Mouse (Mus musculus) kidney, adult 2 months (tissue): Measurements from ENCODE around the gene D630023F18Rik. TPM values are rescaled to one million over a fixed set of nuclear protein-coding genes. Genes with fewer than 3 reads are reported as not detected.
A peak's percentile ranks its signal among the peaks of the same experiment; 100 is the strongest.

Source experiments
- DNase-seq: peaks from one replicate; pipeline ENCODE4 v3.0.0; 2021
- H3K27ac ChIP-seq: fragments of 200-500 bp; 2 replicates; pipeline ENCODE4 v1.5.1; 2012; ENCODE audit warnings: low read depth, low read length, control low read depth, inconsistent platforms; ENCODE audit not compliant: insufficient read depth
- H3K27me3 ChIP-seq: fragments of 200-500 bp; replicated peaks from 2 replicates; pipeline ENCODE4 v1.6.1; 2012; ENCODE audit warnings: mild to moderate bottlenecking, moderate library complexity, low read length, inconsistent platforms; ENCODE audit not compliant: control insufficient read depth, insufficient read depth
- H3K36me3 ChIP-seq: fragments of 200-500 bp; 2 replicates; pipeline ENCODE4 v1.6.1; 2012; ENCODE audit warnings: mild to moderate bottlenecking, moderate library complexity, low read length, inconsistent platforms; ENCODE audit not compliant: control insufficient read depth, insufficient read depth
- H3K4me1 ChIP-seq: fragments of 200-500 bp; 2 replicates; pipeline ENCODE4 v1.6.1; 2011; ENCODE audit warnings: low read length; ENCODE audit not compliant: control insufficient read depth, insufficient read depth
- H3K4me3 ChIP-seq: fragments of 200-500 bp; 2 replicates; pipeline ENCODE4 v1.5.1; 2011; ENCODE audit warnings: mild to moderate bottlenecking, low read depth, low read length, control low read depth; ENCODE audit not compliant: insufficient read depth
- CTCF ChIP-seq: fragments of 200-500 bp; conservative IDR thresholded peaks from 2 replicates; pipeline ENCODE4 v1.5.1; 2011; ENCODE audit warnings: low read depth, mild to moderate bottlenecking, control low read depth, low read length, moderate library complexity, mixed read lengths; ENCODE audit not compliant: insufficient read depth, insufficient read length
- POLR2A ChIP-seq: fragments of 200-500 bp; IDR thresholded peaks from one replicate; pipeline ENCODE4 v1.6.1; 2011; ENCODE audit warnings: low read depth, low read length, control low read depth
- WGBS: fragments of 180-500 bp; shearing (Covaris S2); methylation state at CpG from one replicate; pipeline ENCODE4 v1.1.7; 2018; 5-methylcytosine and 5-hydroxymethylcytosine counted together
- polyA plus RNA-seq: library from polyadenylated mRNA; depleted of rRNA; stranded (reverse); fragments of >200 nt; gene quantifications from 2 replicates; pipeline ENCODE4 v1.2.3, GENCODE M21; 2012

D630023F18Rik gene
- polyA plus RNA-seq, 1 experiment, result 85.6 TPM

GRCm38 (mm10) chr1:65154814-65155213 lies 31.8 kb upstream of the D630023F18Rik start:
- no peak for TF ChIP-seq POLR2A
- no peak for TF ChIP-seq CTCF
- H3K27me3 ChIP-seq, result no peaks in the 10 kb centered on the region
- H3K4me3 ChIP-seq, result no peak overlapping the region
- peak; percentile 94 for DNase-seq
- H3K4me1 ChIP-seq, result peaks cover 7% of the 10 kb centered on the region; the same call in 1 of the 2 replicates
- H3K27ac ChIP-seq, result peak overlapping the region; percentile 77
- peaks cover 5% of the 10 kb centered on the region for H3K36me3 ChIP-seq

GRCm38 (mm10) chr1:65147971-65148370 lies 25.0 kb upstream of the D630023F18Rik start:
- Histone ChIP-seq H3K4me3 (no peak overlapping the region), H3K36me3 (no peaks in the 10 kb centered on the region), H3K27ac (peak overlapping the region; percentile 95), H3K27me3 (no peaks in the 10 kb centered on the region), H3K4me1 (peaks cover 5% of the 10 kb centered on the region)
- WGBS, result 46% methylated on average over 3 of the region's 3 CpGs
- TF ChIP-seq POLR2A (no peak), CTCF (no peak)
- DNase-seq, result peak; percentile 40

DNA sequence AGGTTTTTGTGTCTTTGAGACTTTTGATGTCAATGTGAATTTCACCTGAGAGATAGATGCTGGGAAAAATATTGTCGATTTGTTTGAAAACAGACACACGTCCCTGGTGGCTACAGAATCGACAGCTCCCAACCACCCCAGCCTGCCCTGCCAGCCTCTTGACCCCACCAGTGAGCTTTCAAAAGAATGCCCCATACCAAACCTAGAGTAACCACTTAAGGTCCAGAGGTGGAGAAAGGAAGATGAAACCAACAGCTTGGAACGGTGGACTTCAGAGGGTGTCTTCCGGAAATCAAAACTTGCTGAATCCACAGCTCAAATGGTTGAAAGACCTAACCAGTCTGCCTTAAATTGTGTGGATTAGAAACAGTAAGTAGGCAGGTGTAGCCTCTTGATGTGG lies 24.3 kb upstream of the D630023F18Rik start:
- H3K27ac ChIP-seq, result peak overlapping the region; percentile 95
- no peaks in the 10 kb centered on the region for H3K36me3 ChIP-seq
- no peak overlapping the region for H3K4me3 ChIP-seq
- no peaks in the 10 kb centered on the region for H3K27me3 ChIP-seq
- peak; percentile 76 for DNase-seq
- H3K4me1 ChIP-seq, result peaks cover 5% of the 10 kb centered on the region
- TF ChIP-seq POLR2A (no peak), CTCF (no peak)
- 69% methylated on average over 5 of the region's 5 CpGs for WGBS

GRCm38 (mm10) chr1:65146601-65147000 lies 23.6 kb upstream of the D630023F18Rik start:
- Histone ChIP-seq H3K27me3 (no peaks in the 10 kb centered on the region), H3K4me3 (no peak overlapping the region), H3K4me1 (peaks cover 5% of the 10 kb centered on the region), H3K27ac (peak overlapping the region; percentile 95), H3K36me3 (no peaks in the 10 kb centered on the region)
- TF ChIP-seq CTCF (no peak), POLR2A (no peak)
- 36% methylated on average over 2 of the region's 2 CpGs for WGBS
- DNase-seq, result peak; percentile 31

DNA sequence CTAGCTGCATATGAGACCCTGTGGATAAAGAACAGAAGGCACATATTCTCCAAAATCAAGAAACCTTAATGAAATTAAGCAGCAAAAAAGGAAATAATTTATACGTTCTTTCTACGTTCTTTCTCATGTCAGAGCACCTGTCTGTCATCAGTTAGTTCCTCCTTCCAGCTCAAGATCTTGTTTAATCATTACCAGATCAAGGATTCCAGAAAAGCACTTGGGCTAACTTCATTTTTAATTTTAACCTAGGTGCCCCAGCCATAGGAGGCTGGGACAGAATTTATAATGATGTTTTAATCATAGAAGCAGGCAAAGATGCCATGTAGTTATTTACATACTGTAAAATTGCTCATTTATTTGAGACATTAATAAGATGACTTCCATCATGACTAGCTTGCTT lies 21.8 kb upstream of the D630023F18Rik start:
- TF ChIP-seq POLR2A, result no peak
- TF ChIP-seq CTCF, result no peak
- Histone ChIP-seq H3K27me3 (no peaks in the 10 kb centered on the region), H3K4me1 (peaks cover 5% of the 10 kb centered on the region), H3K4me3 (no peak overlapping the region), H3K36me3 (no peaks in the 10 kb centered on the region), H3K27ac (no peak overlapping the region)
- WGBS, result 34% methylated on average over 2 of the region's 2 CpGs
- DNase-seq, result peak; percentile 68

DNA sequence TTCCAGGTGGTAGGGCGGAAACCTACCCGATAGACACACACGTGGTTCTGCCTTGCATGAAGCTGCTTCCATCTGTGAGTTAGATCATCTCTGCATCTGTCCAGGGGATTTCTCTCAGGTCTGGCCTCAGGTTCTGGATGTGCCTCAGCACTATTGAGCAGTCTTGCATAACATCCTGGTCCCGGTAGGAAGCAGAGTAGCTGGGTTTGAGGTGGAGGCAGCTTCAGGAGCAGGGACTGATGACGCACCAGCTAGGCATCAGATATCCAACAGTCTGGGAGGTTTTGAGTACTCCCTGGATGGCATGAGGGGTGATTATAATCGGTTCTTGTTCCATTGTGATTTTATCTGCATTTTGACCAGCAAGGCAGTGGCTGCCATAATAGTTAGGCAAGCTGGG lies 14.5 kb upstream of the D630023F18Rik start:
- Histone ChIP-seq H3K27me3 (no peaks in the 10 kb centered on the region), H3K27ac (no peak overlapping the region), H3K4me3 (no peak overlapping the region), H3K4me1 (peaks cover 2% of the 10 kb centered on the region; the same call in 1 of the 2 replicates), H3K36me3 (no peaks in the 10 kb centered on the region)
- TF ChIP-seq CTCF (no peak), POLR2A (no peak)
- no peak for DNase-seq
- WGBS, result 69% methylated on average over 6 of the region's 6 CpGs

- DNase-seq, result no peak
- H3K27me3 ChIP-seq, result no peaks in the 10 kb centered on the region
- H3K27ac ChIP-seq, result no peak overlapping the region
- no peaks in the 10 kb centered on the region for H3K36me3 ChIP-seq
- H3K4me1 ChIP-seq, result peaks cover 8% of the 10 kb centered on the region; the same call in 1 of the 2 replicates
- H3K4me3 ChIP-seq, result no peak overlapping the region
- 84% methylated on average over 1 of the region's 1 CpGs for WGBS
- TF ChIP-seq POLR2A (no peak), CTCF (no peak)
Measured at GRCm38 (mm10) chr1:65132833-65133232, 9.8 kb upstream of the D630023F18Rik start.

DNA sequence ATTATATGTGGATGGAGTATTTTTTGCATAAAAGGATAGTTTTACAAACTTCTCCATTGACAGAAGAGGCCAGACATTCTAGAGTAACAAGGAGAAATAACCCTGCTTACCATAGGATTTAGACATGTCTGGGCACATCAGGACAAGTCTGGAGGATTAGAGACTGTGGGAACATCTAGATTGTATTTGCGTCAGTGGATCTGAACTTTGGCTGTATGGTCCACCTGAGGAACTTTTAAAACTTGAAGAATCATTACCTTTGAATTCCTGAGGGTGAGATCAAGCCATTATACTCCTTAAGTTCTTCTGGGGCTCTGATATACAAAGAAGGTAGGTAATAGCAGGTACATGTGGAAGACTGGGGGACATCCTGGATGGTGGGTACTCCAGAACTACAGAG lies 8.7 kb upstream of the D630023F18Rik start:
- 51% methylated on average over 1 of the region's 1 CpGs for WGBS

More for the DNA sequence above, 8.7 kb upstream of the D630023F18Rik start:
- H3K27ac ChIP-seq, result peak overlapping the region; percentile 67; the same call in 1 of the 2 replicates
- H3K36me3 ChIP-seq, result no peaks in the 10 kb centered on the region
- peak; percentile 66 for DNase-seq
- no peaks in the 10 kb centered on the region for H3K27me3 ChIP-seq
- no peak overlapping the region for H3K4me3 ChIP-seq
- peaks cover 8% of the 10 kb centered on the region; the same call in 1 of the 2 replicates for H3K4me1 ChIP-seq
- TF ChIP-seq POLR2A, result no peak
- no peak for TF ChIP-seq CTCF
